Mouse (Mus musculus): ENCODE measurements around the gene Lctl. TPM values are rescaled to one million over a fixed set of nuclear protein-coding genes. Genes with fewer than 3 reads are reported as not detected.

Gene Lctl
- polyA plus RNA-seq, 1 experiment from 2014 or later: not detected

DNA sequence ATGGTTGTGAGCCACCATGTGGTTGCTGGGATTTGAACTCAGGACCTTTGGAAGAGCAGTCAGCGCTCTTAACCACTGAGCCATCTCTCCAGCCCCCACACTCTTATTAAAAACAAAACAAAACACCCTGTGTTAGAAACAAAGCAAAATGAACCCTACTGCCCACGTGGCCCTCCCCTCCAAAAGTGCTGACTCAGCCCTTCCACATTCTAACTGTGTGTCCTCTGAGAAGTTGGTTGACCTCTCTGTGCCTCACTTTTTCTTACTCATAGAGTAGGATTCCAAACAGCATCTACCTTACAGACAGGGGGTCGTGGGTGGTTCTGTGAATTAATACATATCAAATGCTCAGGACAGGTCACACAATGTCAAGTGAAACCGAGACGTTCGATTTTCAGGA, 37.0 kb upstream of the Lctl start:
- Histone ChIP-seq H3K27ac (replicated peaks in 1 of 2; ENCODE audit: control insufficient read depth in 1 of 2, insufficient read depth in 1 of 2, low read depth in 2 of 2, low read length in 2 of 2) (no peak overlapping the region), H3K9me3 (ENCODE audit: control insufficient read depth, low read length) (no peaks in the 10 kb centered on the region), H3K36me3 (ENCODE audit: control insufficient read depth, insufficient read depth, low read length) (no peaks in the 10 kb centered on the region), H3K4me2 (ENCODE audit: low read length) (no peak overlapping the region), H3K4me1 (ENCODE audit: control insufficient read depth in 2 of 2, insufficient read depth in 2 of 2, low read length in 2 of 2) (peaks cover 36 to 53% of the 10 kb centered on the region in 2 experiments), H3K9ac (ENCODE audit: low read length) (no peak overlapping the region), H3K4me3 (ENCODE audit: control insufficient read depth in 1 of 2, insufficient read depth in 1 of 2, low read depth in 1 of 2, low read length in 2 of 2) (no peak overlapping the region), H3K27me3 (ENCODE audit: control insufficient read depth, insufficient read depth, low read length) (no peaks in the 10 kb centered on the region)
- no peak for ATAC-seq (ENCODE audit: insufficient number of reproducible peaks, insufficient read depth, low FRiP score, low read depth)
- WGBS: 84% methylated on average over 6 of the region's 6 CpGs

DNA sequence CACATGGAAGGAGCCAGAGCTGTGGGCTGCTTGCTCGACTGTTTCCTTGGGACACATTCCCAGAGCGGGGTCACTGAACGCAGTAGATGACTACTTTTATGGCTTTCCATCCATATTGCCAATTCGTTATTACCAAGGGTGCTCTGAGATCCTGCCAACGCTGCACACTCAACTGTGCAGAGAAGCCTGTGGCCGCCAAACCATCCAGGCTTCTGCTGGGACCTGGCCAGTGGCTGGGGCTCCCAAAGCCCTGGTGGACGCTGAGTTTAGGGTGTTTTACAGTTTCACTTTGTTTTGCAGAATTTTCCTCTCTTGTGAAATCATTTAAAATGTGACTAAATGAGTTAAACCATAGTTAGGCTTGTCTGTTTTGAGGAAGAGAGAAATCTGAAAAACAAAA, 32.7 kb upstream of the Lctl start:
- 24% methylated on average over 7 of the region's 7 CpGs for WGBS
- Histone ChIP-seq H3K4me3 (ENCODE audit: control insufficient read depth in 1 of 2, insufficient read depth in 1 of 2, low read depth in 1 of 2, low read length in 2 of 2) (peak overlapping the region; percentile 35 to 44), H3K36me3 (ENCODE audit: control insufficient read depth, insufficient read depth, low read length) (no peaks in the 10 kb centered on the region), H3K27ac (replicated peaks in 1 of 2; ENCODE audit: control insufficient read depth in 1 of 2, insufficient read depth in 1 of 2, low read depth in 2 of 2, low read length in 2 of 2) (peak overlapping the region; percentile 85 to 97), H3K4me2 (ENCODE audit: low read length) (peak overlapping the region; percentile 95), H3K9ac (ENCODE audit: low read length) (peak overlapping the region; percentile 83), H3K27me3 (ENCODE audit: control insufficient read depth, insufficient read depth, low read length) (no peaks in the 10 kb centered on the region), H3K9me3 (ENCODE audit: control insufficient read depth, low read length) (no peaks in the 10 kb centered on the region), H3K4me1 (ENCODE audit: control insufficient read depth in 2 of 2, insufficient read depth in 2 of 2, low read length in 2 of 2) (peaks cover 42 to 56% of the 10 kb centered on the region in 2 experiments)
- no peak for ATAC-seq (ENCODE audit: insufficient number of reproducible peaks, insufficient read depth, low FRiP score, low read depth)

GRCm38 (mm10) chr9:64084661-64085399, 32.1 kb upstream of the Lctl start:
- Histone ChIP-seq H3K4me2 (ENCODE audit: low read length) (peak overlapping the region; percentile 95), H3K9me3 (ENCODE audit: control insufficient read depth, low read length) (no peaks in the 10 kb centered on the region), H3K36me3 (ENCODE audit: control insufficient read depth, insufficient read depth, low read length) (no peaks in the 10 kb centered on the region), H3K4me3 (ENCODE audit: control insufficient read depth in 1 of 2, insufficient read depth in 1 of 2, low read depth in 1 of 2, low read length in 2 of 2) (peak overlapping the region; percentile 35 to 44), H3K27ac (replicated peaks in 1 of 2; ENCODE audit: control insufficient read depth in 1 of 2, insufficient read depth in 1 of 2, low read depth in 2 of 2, low read length in 2 of 2) (peak overlapping the region; percentile 85 to 97), H3K9ac (ENCODE audit: low read length) (peak overlapping the region; percentile 83), H3K27me3 (ENCODE audit: control insufficient read depth, insufficient read depth, low read length) (no peaks in the 10 kb centered on the region), H3K4me1 (ENCODE audit: control insufficient read depth in 2 of 2, insufficient read depth in 2 of 2, low read length in 2 of 2) (peaks cover 39 to 54% of the 10 kb centered on the region in 2 experiments)
- ATAC-seq (ENCODE audit: insufficient number of reproducible peaks, insufficient read depth, low FRiP score, low read depth): peak; percentile 47
- WGBS: 2% methylated on average over 35 of the region's 49 CpGs

GRCm38 (mm10) chr9:64085976-64086375, 31.0 kb upstream of the Lctl start:
- Histone ChIP-seq H3K27me3 (ENCODE audit: control insufficient read depth, insufficient read depth, low read length) (no peaks in the 10 kb centered on the region), H3K36me3 (ENCODE audit: control insufficient read depth, insufficient read depth, low read length) (no peaks in the 10 kb centered on the region), H3K4me3 (ENCODE audit: control insufficient read depth in 1 of 2, insufficient read depth in 1 of 2, low read depth in 1 of 2, low read length in 2 of 2) (no peak overlapping the region), H3K9me3 (ENCODE audit: control insufficient read depth, low read length) (no peaks in the 10 kb centered on the region), H3K27ac (replicated peaks in 1 of 2; ENCODE audit: control insufficient read depth in 1 of 2, insufficient read depth in 1 of 2, low read depth in 2 of 2, low read length in 2 of 2) (peak overlapping the region; percentile 27 to 97; a peak in 3 of 4 replicates), H3K9ac (ENCODE audit: low read length) (peak overlapping the region; percentile 42; the same call in 1 of the 2 replicates), H3K4me2 (ENCODE audit: low read length) (no peak overlapping the region), H3K4me1 (ENCODE audit: control insufficient read depth in 2 of 2, insufficient read depth in 2 of 2, low read length in 2 of 2) (peaks cover 34 to 46% of the 10 kb centered on the region in 2 experiments)
- no peak for ATAC-seq (ENCODE audit: insufficient number of reproducible peaks, insufficient read depth, low FRiP score, low read depth)
- WGBS: 59% methylated on average over 2 of the region's 2 CpGs

DNA sequence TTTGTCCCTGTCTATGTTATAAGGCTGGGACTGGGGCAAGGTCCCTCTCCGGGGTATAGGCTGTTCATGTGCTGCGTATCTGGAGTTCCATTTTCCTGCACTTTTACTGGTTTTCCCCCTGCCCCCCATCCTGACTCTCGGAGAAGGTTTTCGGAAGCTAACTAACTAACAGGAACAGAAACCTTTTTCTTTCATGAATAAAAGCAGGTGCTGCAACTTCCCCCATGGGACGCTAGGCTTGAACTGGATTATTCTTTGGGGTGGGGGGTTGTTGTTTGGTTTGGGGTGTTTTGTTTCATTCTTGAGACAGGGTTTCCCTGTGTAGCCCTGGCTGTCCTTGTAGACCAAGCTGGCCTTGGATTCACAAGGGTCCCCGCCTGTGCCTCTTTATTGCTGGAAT, 30.4 kb upstream of the Lctl start:
- Histone ChIP-seq H3K9ac (ENCODE audit: low read length) (peak overlapping the region; percentile 23; the same call in 1 of the 2 replicates), H3K4me2 (ENCODE audit: low read length) (no peak overlapping the region), H3K27ac (replicated peaks in 1 of 2; ENCODE audit: control insufficient read depth in 1 of 2, insufficient read depth in 1 of 2, low read depth in 2 of 2, low read length in 2 of 2) (peak overlapping the region in 1 of 2 experiments; percentile 97; a peak in 2 of 4 replicates), H3K4me1 (ENCODE audit: control insufficient read depth in 2 of 2, insufficient read depth in 2 of 2, low read length in 2 of 2) (peaks cover 34 to 43% of the 10 kb centered on the region in 2 experiments), H3K4me3 (ENCODE audit: control insufficient read depth in 1 of 2, insufficient read depth in 1 of 2, low read depth in 1 of 2, low read length in 2 of 2) (no peak overlapping the region), H3K27me3 (ENCODE audit: control insufficient read depth, insufficient read depth, low read length) (no peaks in the 10 kb centered on the region), H3K9me3 (ENCODE audit: control insufficient read depth, low read length) (no peaks in the 10 kb centered on the region), H3K36me3 (ENCODE audit: control insufficient read depth, insufficient read depth, low read length) (no peaks in the 10 kb centered on the region)
- WGBS: 80% methylated on average over 6 of the region's 6 CpGs
- ATAC-seq (ENCODE audit: insufficient number of reproducible peaks, insufficient read depth, low FRiP score, low read depth): no peak

DNA sequence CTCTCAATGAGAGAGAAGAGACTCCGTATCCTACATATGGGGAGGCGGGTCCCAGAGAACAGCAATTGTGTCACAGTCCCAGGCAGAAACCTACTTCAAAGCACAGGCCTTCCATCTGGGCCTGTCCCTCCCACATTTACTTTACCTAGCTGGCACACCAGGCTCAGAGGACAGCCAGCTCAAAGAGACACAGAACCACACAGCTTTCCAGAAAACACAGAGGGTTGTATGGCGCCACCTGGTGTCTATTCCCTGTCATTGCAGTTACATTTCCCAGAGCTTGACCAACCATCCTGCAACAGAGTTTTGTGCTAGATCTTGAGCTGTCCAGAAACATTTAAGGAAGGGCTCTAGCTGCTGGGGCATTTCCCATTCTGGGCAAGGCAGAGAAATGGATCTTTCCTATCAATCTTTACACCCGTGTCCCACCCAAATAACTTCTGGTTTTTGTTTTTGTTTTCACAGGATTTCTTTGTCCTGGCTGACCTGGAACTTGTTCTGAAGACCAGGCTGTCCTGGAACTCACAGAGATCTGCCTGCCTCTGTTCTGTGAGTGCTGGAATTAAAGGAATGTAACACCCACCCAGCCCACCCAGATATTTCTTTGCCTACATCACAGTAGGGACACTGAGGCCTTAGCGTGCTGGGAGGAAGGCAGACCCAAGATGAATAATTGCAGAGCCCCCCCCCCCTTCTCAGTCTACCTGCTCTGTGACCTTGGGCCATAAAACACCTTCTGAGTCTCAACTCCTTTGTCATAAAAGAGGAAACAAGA, 29.3 kb upstream of the Lctl start:
- H3K27ac ChIP-seq (replicated peaks in 1 of 2; ENCODE audit: control insufficient read depth in 1 of 2, insufficient read depth in 1 of 2, low read depth in 2 of 2, low read length in 2 of 2): peak overlapping the region; percentile 35 to 97; a peak in 2 of 4 replicates
- peaks cover 34 to 43% of the 10 kb centered on the region in 2 experiments for H3K4me1 ChIP-seq (ENCODE audit: control insufficient read depth in 2 of 2, insufficient read depth in 2 of 2, low read length in 2 of 2)
- no peak for ATAC-seq (ENCODE audit: insufficient number of reproducible peaks, insufficient read depth, low FRiP score, low read depth)
- H3K4me3 ChIP-seq (ENCODE audit: control insufficient read depth in 1 of 2, insufficient read depth in 1 of 2, low read depth in 1 of 2, low read length in 2 of 2): no peak overlapping the region
- no peaks in the 10 kb centered on the region for H3K9me3 ChIP-seq (ENCODE audit: control insufficient read depth, low read length)
- H3K27me3 ChIP-seq (ENCODE audit: control insufficient read depth, insufficient read depth, low read length): no peaks in the 10 kb centered on the region
- no peak overlapping the region; the same call in 1 of the 2 replicates for H3K9ac ChIP-seq (ENCODE audit: low read length)
- H3K4me2 ChIP-seq (ENCODE audit: low read length): no peak overlapping the region
- H3K36me3 ChIP-seq (ENCODE audit: control insufficient read depth, insufficient read depth, low read length): no peaks in the 10 kb centered on the region
- WGBS: 46% methylated on average over 5 of the region's 5 CpGs

GRCm38 (mm10) chr9:64088346-64088745, 28.6 kb upstream of the Lctl start:
- H3K4me3 ChIP-seq (ENCODE audit: control insufficient read depth in 1 of 2, insufficient read depth in 1 of 2, low read depth in 1 of 2, low read length in 2 of 2): no peak overlapping the region
- H3K9ac ChIP-seq (ENCODE audit: low read length): no peak overlapping the region
- no peak for ATAC-seq (ENCODE audit: insufficient number of reproducible peaks, insufficient read depth, low FRiP score, low read depth)
- whole genome bisulfite sequencing: 91% methylated on average over 7 of the region's 7 CpGs
- H3K27ac ChIP-seq (replicated peaks in 1 of 2; ENCODE audit: control insufficient read depth in 1 of 2, insufficient read depth in 1 of 2, low read depth in 2 of 2, low read length in 2 of 2): peak overlapping the region in 1 of 2 experiments; percentile 73; a peak in 1 of 4 replicates
- no peaks in the 10 kb centered on the region for H3K9me3 ChIP-seq (ENCODE audit: control insufficient read depth, low read length)
- no peaks in the 10 kb centered on the region for H3K27me3 ChIP-seq (ENCODE audit: control insufficient read depth, insufficient read depth, low read length)
- H3K4me1 ChIP-seq (ENCODE audit: control insufficient read depth in 2 of 2, insufficient read depth in 2 of 2, low read length in 2 of 2): peaks cover 34 to 45% of the 10 kb centered on the region in 2 experiments
- H3K4me2 ChIP-seq (ENCODE audit: low read length): no peak overlapping the region
- no peaks in the 10 kb centered on the region for H3K36me3 ChIP-seq (ENCODE audit: control insufficient read depth, insufficient read depth, low read length)

All from heart, embryonic 14.5 days (tissue).